Mouse (Mus musculus) hindbrain, embryonic 14.5 days (tissue): ENCODE results near the gene Ccdc122. TPM values are rescaled to one million over a fixed set of nuclear protein-coding genes. Genes with fewer than 3 reads are reported as not detected.
"Not testable (repeated sequence)": the region's sequence is repeated elsewhere in the genome, so short reads cannot be mapped to it uniquely, and the experiment has no call there.

Source experiments
- ATAC-seq: fragments of 200-750 bp; cut with Nextera tagmentation; 2 replicates; pipeline ENCODE4 v1.8.0; 2017; ENCODE audit warnings: moderate number of reproducible peaks, mild to moderate bottlenecking, moderate TSS enrichment, moderate library complexity; ENCODE audit not compliant: low FRiP score
- DNase-seq: peaks from one replicate; pipeline ENCODE4 v3.0.0-alpha.2; 2015; ENCODE audit warnings: low spot score
- H3K27ac ChIP-seq: fragments of 300-500 bp; sonication (generic); 2 replicates; pipeline ENCODE4 v1.5.1; 2014; ENCODE audit warnings: mild to moderate bottlenecking, moderate library complexity
- H3K27me3 ChIP-seq: fragments of 300-500 bp; sonication (generic); 2 replicates; pipeline ENCODE4 v1.6.1; 2014; ENCODE audit warnings: mild to moderate bottlenecking, low read length, mixed read lengths; ENCODE audit not compliant: control insufficient read depth, insufficient read depth
- H3K36me3 ChIP-seq: fragments of 300-500 bp; sonication (generic); replicated peaks from 2 replicates; pipeline ENCODE4 v1.6.1; 2014; ENCODE audit not compliant: control insufficient read depth, insufficient read depth
- H3K4me1 ChIP-seq: fragments of 300-500 bp; sonication (generic); replicated peaks from 2 replicates; pipeline ENCODE4 v1.6.1; 2014; ENCODE audit warnings: antibody characterized with exemption, low read length, mixed read lengths; ENCODE audit not compliant: control insufficient read depth, insufficient read depth
- H3K4me2 ChIP-seq: fragments of 300-500 bp; sonication (generic); replicated peaks from 2 replicates; pipeline ENCODE4 v1.6.1; 2014; ENCODE audit warnings: mild to moderate bottlenecking, moderate library complexity
- H3K4me3 ChIP-seq: fragments of 300-500 bp; sonication (generic); replicated peaks from 2 replicates; pipeline ENCODE4 v1.5.1; 2014; ENCODE audit warnings: mild to moderate bottlenecking, low read length
- H3K9ac ChIP-seq: fragments of 300-500 bp; sonication (generic); 2 replicates; pipeline ENCODE4 v1.6.1; 2014
- H3K9me3 ChIP-seq: fragments of 300-500 bp; sonication (generic); 2 replicates; pipeline ENCODE4 v1.6.1; 2016; ENCODE audit warnings: low read length; ENCODE audit not compliant: control insufficient read depth
- WGBS: fragments of 180-500 bp; shearing (Covaris S2); extraction: QIAGEN DNeasy Blood & Tissue Kit; methylation state at CpG from one replicate; pipeline ENCODE4 v1.1.7; 2014; 5-methylcytosine and 5-hydroxymethylcytosine counted together
- polyA plus RNA-seq: library from polyadenylated mRNA; unstranded; fragments of >200 nt; fragmentation: Nextera tagmentation; extraction: Ambion mirVana; gene quantifications from 2 replicates; pipeline ENCODE4 v1.2.1, GENCODE M21; 2014

Gene Ccdc122
- polyA plus RNA-seq, 1 experiment from 2014 or later: 0.86 TPM

- Histone ChIP-seq H3K36me3 (no peaks in the 10 kb centered on the region), H3K4me1 (no peaks in the 10 kb centered on the region), H3K9me3 (no peaks in the 10 kb centered on the region), H3K9ac (no peak overlapping the region), H3K27ac (no peak overlapping the region), H3K27me3 (no peaks in the 10 kb centered on the region), H3K4me2 (no peak overlapping the region), H3K4me3 (no peak overlapping the region)
- DNase-seq: no peak
- 76% methylated on average over 1 of the region's 1 CpGs for WGBS
- no peak for ATAC-seq
These were observed 32.8 kb downstream of the Ccdc122 start for GRCm38 (mm10) chr14:77069361-77069760.

- no peak for ATAC-seq
- H3K27me3 ChIP-seq: no peaks in the 10 kb centered on the region
- no peaks in the 10 kb centered on the region for H3K4me1 ChIP-seq
- DNase-seq: no peak
- WGBS: 89% methylated on average over 5 of the region's 5 CpGs
- no peak overlapping the region for H3K4me3 ChIP-seq
- no peak overlapping the region for H3K9ac ChIP-seq
- no peaks in the 10 kb centered on the region for H3K9me3 ChIP-seq
- H3K36me3 ChIP-seq: no peaks in the 10 kb centered on the region
- no peak overlapping the region for H3K4me2 ChIP-seq
- H3K27ac ChIP-seq: no peak overlapping the region
These were observed 44.7 kb downstream of the Ccdc122 start for GRCm38 (mm10) chr14:77081248-77081647.

DNA sequence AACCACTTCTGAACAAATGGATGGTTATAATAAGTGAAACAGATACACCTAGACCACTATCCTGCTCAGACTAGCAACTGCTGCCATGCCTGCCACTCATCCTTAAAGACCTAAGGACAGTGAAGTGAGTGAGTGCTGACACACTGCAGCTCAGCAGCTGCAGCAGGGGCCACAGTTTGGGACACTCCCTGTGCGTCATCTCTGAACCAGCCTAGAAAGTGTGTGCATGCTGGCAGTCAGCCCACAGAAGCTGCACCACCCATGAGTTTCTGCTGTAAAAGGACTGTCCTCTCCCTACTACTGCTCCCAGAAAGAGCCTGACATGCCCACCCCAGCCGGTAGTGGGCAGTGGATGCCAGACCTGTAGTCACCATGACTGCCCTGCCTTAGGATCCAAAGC is 63.7 kb downstream of the Ccdc122 start:
- Histone ChIP-seq H3K9me3 (no peaks in the 10 kb centered on the region), H3K36me3 (no peaks in the 10 kb centered on the region), H3K27ac (no peak overlapping the region), H3K27me3 (no peaks in the 10 kb centered on the region), H3K4me2 (no peak overlapping the region), H3K4me1 (no peaks in the 10 kb centered on the region), H3K9ac (no peak overlapping the region), H3K4me3 (no peak overlapping the region)
- DNase-seq: no peak
- WGBS: 87% methylated on average over 2 of the region's 2 CpGs
- ATAC-seq: no peak

- 56% methylated on average over 5 of the region's 5 CpGs for WGBS
These were observed 74.0 kb downstream of the Ccdc122 start for GRCm38 (mm10) chr14:77110622-77111021.

DNA sequence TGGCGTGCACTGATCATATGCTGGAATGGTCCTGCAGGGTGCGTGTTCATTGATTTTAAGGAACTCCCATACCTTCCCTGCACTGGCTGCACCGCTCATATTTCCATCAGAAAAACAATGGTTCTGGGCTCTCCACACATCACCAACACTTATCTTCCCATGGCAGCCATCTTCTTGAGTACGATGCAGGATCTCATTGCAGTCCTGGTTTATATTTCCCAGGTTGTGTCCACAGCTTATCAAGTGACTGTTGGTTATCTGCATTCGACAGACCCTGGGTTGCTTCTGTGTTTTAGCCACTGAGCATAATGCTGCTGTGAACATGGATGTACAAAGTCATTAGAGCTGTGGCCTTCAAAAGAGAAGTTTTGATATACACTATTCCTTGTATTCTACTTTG is 94.0 kb downstream of the Ccdc122 start:
- no peak overlapping the region for H3K9ac ChIP-seq
- no peak overlapping the region for H3K27ac ChIP-seq
- no peaks in the 10 kb centered on the region for H3K36me3 ChIP-seq
- no peaks in the 10 kb centered on the region for H3K4me1 ChIP-seq
- DNase-seq (no peak), ATAC-seq (no peak)
- no peaks in the 10 kb centered on the region for H3K27me3 ChIP-seq
- H3K4me3 ChIP-seq: no peak overlapping the region
- H3K4me2 ChIP-seq: no peak overlapping the region
- 95% methylated on average over 5 of the region's 5 CpGs for WGBS
- H3K9me3 ChIP-seq: no peaks in the 10 kb centered on the region

More at GRCm38 (mm10) chr14:77110622-77111021, 74.0 kb downstream of the Ccdc122 start:
- not testable (repeated sequence) for ATAC-seq, H3K4me2 ChIP-seq, H3K9me3 ChIP-seq, H3K4me3 ChIP-seq, DNase-seq, H3K4me1 ChIP-seq, H3K9ac ChIP-seq, H3K27me3 ChIP-seq, H3K36me3 ChIP-seq, H3K27ac ChIP-seq

GRCm38 (mm10) chr14:77136936-77137335 is 100.4 kb downstream of the Ccdc122 start:
- H3K27ac ChIP-seq: no peak overlapping the region
- no peaks in the 10 kb centered on the region for H3K27me3 ChIP-seq
- H3K4me1 ChIP-seq: peaks cover 2% of the 10 kb centered on the region
- no peak overlapping the region for H3K9ac ChIP-seq
- H3K4me2 ChIP-seq: no peak overlapping the region
- H3K4me3 ChIP-seq: no peak overlapping the region
- H3K9me3 ChIP-seq: no peaks in the 10 kb centered on the region
- ATAC-seq (no peak), DNase-seq (no peak)
- H3K36me3 ChIP-seq: no peaks in the 10 kb centered on the region
- WGBS: 53% methylated on average over 6 of the region's 6 CpGs

GRCm38 (mm10) chr14:77141324-77142282 is 105.0 kb downstream of the Ccdc122 start:
- peak; percentile 82 for ATAC-seq
- peak overlapping the region; percentile 53; the same call in 1 of the 2 replicates for H3K27ac ChIP-seq
- peak; percentile 98 for DNase-seq
- peaks cover 6% of the 10 kb centered on the region for H3K4me1 ChIP-seq
- H3K4me2 ChIP-seq: no peak overlapping the region
- WGBS: 30% methylated on average over 17 of the region's 17 CpGs
- H3K9me3 ChIP-seq: no peaks in the 10 kb centered on the region
- no peak overlapping the region for H3K4me3 ChIP-seq
- peak overlapping the region; percentile 24; the same call in 1 of the 2 replicates for H3K9ac ChIP-seq
- no peaks in the 10 kb centered on the region for H3K27me3 ChIP-seq
- no peaks in the 10 kb centered on the region for H3K36me3 ChIP-seq

DNA sequence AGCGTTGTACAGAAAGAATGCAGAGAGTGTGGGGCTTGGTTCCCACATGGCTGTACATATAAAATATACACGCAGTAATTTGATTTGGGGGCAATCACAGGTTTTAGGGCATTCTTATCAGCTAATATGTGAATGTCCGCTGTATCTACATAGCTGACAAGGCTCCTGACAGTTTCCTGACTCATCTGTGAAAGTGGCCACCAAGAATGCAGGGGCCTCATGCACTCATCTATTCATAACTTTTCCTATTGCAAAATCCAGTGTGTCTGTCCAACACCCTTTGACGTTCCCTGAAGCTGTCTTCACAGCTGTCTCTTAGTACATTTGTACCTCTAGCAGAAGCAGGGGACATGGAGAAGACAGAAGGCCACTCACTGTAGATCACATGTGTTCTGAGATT is 108.5 kb downstream of the Ccdc122 start:
- no peak overlapping the region for H3K4me3 ChIP-seq
- 92% methylated on average over 4 of the region's 4 CpGs for WGBS

GRCm38 (mm10) chr14:77147635-77148034 is 111.1 kb downstream of the Ccdc122 start:
- Histone ChIP-seq H3K4me2 (no peak overlapping the region), H3K9me3 (no peaks in the 10 kb centered on the region), H3K27me3 (no peaks in the 10 kb centered on the region), H3K4me3 (no peak overlapping the region), H3K36me3 (no peaks in the 10 kb centered on the region), H3K9ac (no peak overlapping the region), H3K27ac (no peak overlapping the region), H3K4me1 (no peaks in the 10 kb centered on the region)
- WGBS: 98% methylated on average over 1 of the region's 1 CpGs
- DNase-seq: no peak
- ATAC-seq: no peak

More for the DNA sequence above, 108.5 kb downstream of the Ccdc122 start:
- H3K9me3 ChIP-seq: no peaks in the 10 kb centered on the region
- peaks cover 6% of the 10 kb centered on the region for H3K4me1 ChIP-seq
- H3K4me2 ChIP-seq: no peak overlapping the region
- no peak overlapping the region for H3K27ac ChIP-seq
- H3K36me3 ChIP-seq: no peaks in the 10 kb centered on the region
- no peaks in the 10 kb centered on the region for H3K27me3 ChIP-seq
- ATAC-seq (no peak), DNase-seq (no peak)
- no peak overlapping the region for H3K9ac ChIP-seq
